Mouse (Mus musculus): ENCODE measurements at regions not wholly inside any gene's neighbourhood (a gene's known extent, or its start where the extent isn't known, plus 50 kb on each side); places are given as distances from the start of the nearest gene placed in this dataset.

GRCm38 (mm10) chr8:126790214-126790613, 155.4 kb downstream of the Tomm20 start:
- TF ChIP-seq EP300 (IDR thresholded peaks at IDR 0.05; ENCODE audit: insufficient read depth, low read depth, low read length) (no peak), POLR2A (IDR thresholded peaks at IDR 0.05; ENCODE audit: insufficient read depth, low read length) (no peak)
